Mouse (Mus musculus) WW6 (cell line): ENCODE results near the gene Snrpa1.
"Not testable (repeated sequence)": the region's sequence is repeated elsewhere in the genome, so short reads cannot be mapped to it uniquely, and the experiment has no call there.

Experiments
- DNase-seq: peaks from one replicate; pipeline ENCODE4 v3.0.0-alpha.2; 2013; ENCODE audit warnings: low read depth, low spot score

The Snrpa1 gene

GRCm38 (mm10) chr7:66058703-66059102, at the start of gene Snrpa1:
Gene Snrpa1, plus strand, starts transcription at chr7:66059003.
- no peak for DNase-seq

GRCm38 (mm10) chr7:66010518-66010917, 48.3 kb upstream of the Snrpa1 start:
- no peak for DNase-seq

- DNase-seq: no peak
These were observed 31.1 kb upstream of the Snrpa1 start for GRCm38 (mm10) chr7:66027747-66028146.

DNA sequence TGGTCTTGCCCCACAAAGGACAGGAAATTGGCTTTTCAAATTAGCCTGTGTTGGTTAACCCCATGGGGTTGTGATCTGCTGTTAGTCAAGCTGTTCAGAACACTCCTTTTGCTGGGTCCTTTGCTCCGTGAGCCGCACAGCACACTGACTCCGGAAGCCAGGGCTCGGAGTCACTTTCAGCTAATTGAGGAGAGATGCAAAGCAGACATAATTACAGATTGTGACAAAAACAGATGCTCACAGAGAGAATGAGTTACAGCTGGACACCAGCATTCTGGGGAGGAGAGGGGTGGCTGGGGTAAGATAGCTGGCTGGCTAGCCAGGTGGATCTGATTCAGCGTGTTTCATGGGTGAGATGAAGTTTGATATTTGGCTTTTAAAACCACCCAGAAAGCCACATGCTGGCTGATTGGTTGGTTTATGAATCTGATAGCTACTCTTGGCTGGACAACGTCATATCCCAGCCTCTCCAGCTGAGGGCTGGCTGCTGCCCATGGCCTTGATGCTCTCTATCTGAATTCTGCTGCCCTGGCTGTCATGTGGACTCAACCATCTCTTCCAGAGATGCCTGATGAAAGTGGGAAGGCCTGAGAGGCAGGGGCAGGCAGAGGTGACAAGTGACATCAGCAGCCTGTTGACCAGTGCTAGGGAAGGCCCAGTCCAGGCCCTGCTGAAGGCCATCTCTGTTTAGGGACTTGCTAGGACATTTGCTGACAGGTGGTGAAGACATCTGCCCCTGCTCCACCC, 29.9 kb upstream of the Snrpa1 start:
- no peak for DNase-seq

DNA sequence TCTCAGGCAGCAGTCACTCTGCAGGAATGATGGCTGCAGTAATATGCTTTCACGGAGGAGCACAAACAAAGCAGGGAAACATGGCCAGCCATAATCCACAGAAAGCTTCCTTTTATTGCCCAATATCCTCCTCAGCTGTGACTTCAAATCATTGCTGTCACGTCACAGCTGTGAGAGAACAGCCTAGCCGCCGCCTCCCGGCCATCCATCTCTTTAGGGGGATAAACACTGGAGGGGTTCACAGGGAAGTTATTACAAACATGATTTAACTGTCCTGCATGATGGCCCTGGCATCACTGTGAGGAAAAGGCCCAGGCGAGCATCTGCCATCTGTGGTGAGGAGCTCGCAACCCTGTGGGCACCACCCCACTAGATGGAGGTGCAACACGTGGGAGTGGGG, 22.0 kb upstream of the Snrpa1 start:
- DNase-seq: no peak

GRCm38 (mm10) chr7:66038261-66038660, 20.5 kb upstream of the Snrpa1 start:
- DNase-seq: no peak

DNA sequence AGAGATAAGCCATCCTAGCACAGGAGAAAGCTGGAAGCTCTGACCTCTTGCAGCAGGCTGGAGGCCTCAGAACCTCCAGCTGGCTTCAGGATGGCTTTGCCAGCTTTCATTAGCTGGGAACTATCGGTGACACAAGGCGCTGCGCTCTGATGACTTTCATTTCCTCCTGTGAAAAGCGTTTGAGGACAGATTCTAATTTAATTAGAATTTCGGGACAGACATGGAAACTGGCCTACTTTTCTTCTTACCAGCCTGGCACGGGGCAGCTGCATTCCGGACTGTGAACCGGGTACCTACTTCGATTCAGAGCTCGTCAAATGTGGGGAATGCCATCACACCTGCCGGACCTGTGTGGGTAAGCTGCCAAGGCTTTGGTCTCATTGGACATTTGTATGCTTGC, 20.1 kb upstream of the Snrpa1 start:
- no peak for DNase-seq

GRCm38 (mm10) chr7:66040026-66040814, 18.6 kb upstream of the Snrpa1 start:
- DNase-seq: no peak

DNA sequence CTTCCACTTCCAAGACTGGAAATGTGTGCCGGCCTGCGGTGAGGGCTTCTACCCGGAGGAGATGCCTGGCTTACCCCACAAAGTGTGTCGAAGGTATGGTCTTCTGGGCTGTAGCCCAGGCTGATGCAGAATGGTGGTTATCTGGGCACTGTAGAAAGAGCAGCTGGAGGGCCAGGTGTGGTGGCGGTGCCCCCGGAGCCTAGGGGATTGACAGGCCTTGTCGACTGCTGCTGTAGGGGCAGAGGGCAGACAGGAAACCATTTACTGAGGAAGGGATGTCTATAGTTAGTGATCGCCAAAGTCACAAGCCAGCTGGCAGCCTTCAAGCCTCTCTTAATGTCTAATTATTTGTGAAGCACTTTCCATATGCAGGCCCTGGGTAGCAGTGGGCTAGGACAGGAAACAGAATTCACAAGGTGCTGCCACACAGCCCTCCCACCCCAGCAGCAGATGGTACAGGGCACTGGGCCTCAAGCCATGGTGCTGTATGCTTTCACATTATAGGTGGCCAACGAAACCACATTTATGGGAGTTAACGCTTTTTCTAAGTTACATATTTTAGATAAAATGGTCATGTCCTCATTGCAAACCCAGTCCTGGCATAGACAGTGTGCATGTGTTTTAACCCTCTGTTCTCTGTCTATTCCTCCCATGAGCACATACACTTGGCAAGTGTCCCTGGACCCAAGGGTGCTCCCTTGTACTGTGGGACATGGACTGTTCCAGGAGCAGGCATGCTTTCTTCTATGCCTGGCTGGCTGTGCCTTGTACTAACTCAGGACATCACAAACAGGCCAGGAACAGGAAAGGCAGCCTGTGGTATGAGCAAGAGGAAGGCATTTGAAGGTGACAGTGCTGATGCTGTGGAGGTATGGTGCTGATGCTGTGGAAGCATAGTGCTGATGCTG, 15.0 kb upstream of the Snrpa1 start, which contains the start of gene Gm45213:
TSS of gene Gm45213 (plus strand) at position 51 of the 908 bp plus-strand sequence.
- no peak for DNase-seq

GRCm38 (mm10) chr7:66044617-66045016, 14.2 kb upstream of the Snrpa1 start:
- DNase-seq: no peak

DNA sequence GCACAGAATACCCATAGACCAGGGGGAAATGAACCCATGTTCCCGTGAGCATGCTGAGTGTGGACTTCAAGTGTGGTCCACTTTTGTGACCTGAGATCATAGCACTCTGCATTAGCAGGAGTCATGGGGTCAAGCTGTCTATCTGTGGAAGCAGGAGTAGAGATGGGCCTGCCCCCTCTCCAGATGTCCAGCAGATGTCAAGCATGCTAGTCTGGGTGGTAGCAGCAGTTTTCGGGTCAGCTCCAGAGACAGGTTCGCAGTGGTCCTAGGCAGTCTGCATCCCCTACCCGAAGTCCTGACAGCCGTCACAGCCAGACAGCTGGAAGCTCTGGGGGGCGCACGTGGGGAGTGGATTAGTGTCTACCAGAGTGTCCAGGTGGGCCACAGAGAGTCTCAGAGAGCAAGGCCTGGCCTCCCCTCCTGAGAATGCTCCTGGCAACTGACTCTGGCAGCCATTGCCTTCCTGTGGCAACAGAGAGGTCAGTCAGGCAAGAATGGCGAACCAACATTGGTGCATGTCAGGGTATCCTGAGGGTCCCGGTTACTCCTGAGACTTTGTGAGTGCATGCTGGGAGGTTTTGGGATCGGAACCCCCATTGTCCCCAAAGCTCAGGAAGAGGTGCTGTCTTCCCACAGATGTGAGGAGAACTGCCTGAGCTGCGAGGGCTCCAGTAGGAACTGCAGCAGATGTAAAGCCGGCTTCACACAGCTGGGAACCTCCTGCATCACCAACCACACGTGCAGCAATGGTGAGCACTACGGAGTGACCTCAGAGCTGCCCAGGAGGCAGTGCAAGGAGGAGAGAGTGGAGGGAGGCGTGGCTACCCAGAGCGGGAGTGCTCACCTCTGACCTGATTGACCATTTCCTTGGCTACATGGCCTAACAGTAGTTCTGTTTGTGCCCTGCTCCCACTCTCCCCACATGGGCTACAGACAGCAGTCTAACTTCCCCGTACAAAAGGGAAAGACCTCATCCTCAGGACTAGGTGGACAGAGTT, 11.6 kb upstream of the Snrpa1 start:
- DNase-seq: no peak

DNA sequence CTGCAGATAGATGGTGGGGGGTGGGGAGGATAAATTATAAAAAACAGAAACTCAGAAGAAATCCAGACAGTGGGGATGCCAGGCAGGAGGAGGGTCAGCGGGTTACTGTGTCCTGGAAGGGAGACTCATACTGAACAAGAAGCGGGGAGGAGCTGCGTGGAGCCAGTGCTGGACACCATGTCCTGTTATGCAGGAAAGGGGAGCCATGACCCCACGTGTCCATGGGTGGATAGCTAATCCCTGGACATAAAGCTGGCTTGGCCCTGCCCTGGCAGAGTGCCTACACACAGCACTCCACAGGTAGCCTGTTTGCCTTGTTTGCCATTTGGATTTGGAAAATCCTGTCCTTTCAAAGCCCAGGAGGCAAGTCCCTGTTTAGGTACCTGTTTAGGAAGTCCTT, 10.8 kb upstream of the Snrpa1 start:
- no peak for DNase-seq

GRCm38 (mm10) chr7:66048446-66049230, 10.2 kb upstream of the Snrpa1 start:
- DNase-seq: no peak

- no peak for DNase-seq
These were observed 4.8 kb upstream of the Snrpa1 start for GRCm38 (mm10) chr7:66053946-66054483.

DNA sequence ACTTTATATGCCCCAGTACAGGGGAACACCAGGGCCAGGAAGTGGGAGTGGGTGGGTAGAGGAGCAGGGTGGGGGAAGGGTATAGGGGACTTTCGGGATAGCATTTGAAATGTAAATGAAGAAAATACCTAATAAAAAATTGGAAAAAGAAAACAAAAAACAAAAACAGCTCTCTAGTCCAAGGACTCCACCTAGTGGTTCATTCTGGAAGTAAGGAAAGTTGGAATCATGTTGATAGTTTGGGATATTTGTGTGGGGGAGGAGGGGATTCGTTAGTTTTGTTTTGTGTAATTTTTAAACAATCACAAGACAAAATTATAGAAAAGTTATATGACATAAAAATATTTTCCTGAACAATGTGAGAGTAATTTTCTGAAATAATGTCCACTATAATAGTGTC, 3.4 kb upstream of the Snrpa1 start:
- DNase-seq: not testable (repeated sequence)

DNA sequence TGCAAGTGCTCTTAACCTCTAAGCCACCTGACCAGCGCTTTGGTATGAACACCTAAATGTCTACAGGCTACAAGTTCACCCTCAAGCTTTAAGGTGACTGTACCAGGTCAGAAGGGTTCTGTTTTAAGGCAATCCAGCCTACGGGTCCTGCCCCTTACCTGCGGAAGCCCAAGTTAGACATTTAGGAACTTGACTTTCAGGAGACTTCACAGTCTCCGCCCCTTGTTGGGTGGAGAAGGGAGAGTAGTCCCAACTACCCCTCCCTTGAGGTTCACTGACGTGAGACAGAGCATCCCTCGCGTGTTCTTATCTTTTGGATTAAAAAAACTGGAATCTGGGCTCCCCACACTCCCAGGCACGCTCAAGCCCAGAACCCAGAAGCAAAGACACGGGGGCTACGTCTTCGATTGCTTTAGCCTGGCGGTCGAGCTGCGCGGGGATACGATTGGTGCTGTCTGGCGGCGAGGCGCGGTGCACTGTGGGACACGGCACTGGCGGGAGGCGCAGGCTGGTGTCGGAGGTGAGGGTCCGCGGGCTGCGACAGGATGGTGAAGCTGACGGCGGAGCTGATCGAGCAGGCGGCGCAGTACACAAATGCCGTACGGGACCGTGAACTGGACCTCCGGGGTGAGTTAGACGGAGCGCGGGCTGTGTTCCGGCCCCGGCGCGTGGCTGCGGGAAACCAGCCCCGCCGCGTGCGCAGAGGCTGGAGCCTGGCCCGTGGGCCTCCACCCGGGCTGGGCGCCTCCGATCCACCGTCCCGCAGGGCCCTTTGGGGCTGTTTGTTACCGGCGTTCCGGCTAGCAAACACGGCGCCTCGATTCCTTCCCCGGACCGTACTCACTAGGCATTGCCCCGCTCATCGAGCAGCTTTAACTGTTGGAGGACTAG, 1.5 kb downstream of the Snrpa1 start:
- DNase-seq: peak; percentile 74

- DNase-seq: no peak
These were observed 2.3 kb downstream of the Snrpa1 start for GRCm38 (mm10) chr7:66061057-66061456.

DNA sequence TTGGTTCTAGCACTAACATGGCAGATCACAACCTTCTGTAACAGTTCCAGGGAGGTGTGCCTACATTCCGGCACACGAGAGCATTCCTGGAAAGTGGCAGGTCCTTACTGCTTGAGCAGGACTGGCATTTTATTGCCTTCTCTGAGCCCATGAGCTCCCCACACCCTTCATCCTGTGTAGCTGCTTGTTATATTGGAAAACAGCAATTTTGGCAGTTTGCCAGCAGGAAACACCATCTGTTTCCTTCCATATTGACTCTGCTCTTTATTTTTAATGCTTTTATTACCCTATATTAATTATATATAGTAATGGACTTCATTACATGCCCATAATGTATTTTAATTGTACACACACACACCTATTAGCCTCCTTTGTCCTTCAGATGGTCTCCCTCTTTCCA, 17.6 kb downstream of the Snrpa1 start:
- no peak for DNase-seq
